Mouse (Mus musculus) ovary, adult 10 weeks (tissue): ENCODE results near the gene Tmem201. TPM values are rescaled to one million over a fixed set of nuclear protein-coding genes. Genes with fewer than 3 reads are reported as not detected.

Experiments used
- polyA plus RNA-seq: library from polyadenylated mRNA; stranded (reverse); fragments of 350-450 nt; fragmentation: Illumina TruSeq; extraction: RNeasy Lipid Tissue Mini Kit (QIAGEN cat#74804); gene quantifications from one replicate; pipeline ENCODE4 v1.2.3, GENCODE M21; 2014

Gene Tmem201
- polyA plus RNA-seq, result 1.4 TPM

GRCm38 (mm10) chr4:149737383-149738324, at the start of gene Tmem201:
Tmem201 (minus strand) TSS chr4:149738044.

GRCm38 (mm10) chr4:149774094-149774470, 36.2 kb upstream of the Tmem201 start, which contains the start of gene Slc25a33:
Slc25a33 (minus strand) TSS chr4:149774277.

GRCm38 (mm10) chr4:149702210-149702979, 35.4 kb downstream of the Tmem201 start, which contains the start of gene Pik3cd:
Pik3cd (minus strand) TSS chr4:149702571.

Other genes with a start within 250 kb of the Tmem201 start
- gene Ctnnbip1, start 219.8 kb downstream of the Tmem201 start, polyA plus RNA-seq, result 9.2 TPM
- gene Clstn1, start 151.6 kb downstream of the Tmem201 start, polyA plus RNA-seq, result 21.6 TPM
- 1.5 TPM for gene Pik3cd, start 35.5 kb downstream of the Tmem201 start, polyA plus RNA-seq
- 9.4 TPM for gene Slc25a33, start 36.2 kb upstream of the Tmem201 start, polyA plus RNA-seq
- gene Spsb1, start 217.0 kb upstream of the Tmem201 start, polyA plus RNA-seq, result 87.7 TPM